Mouse (Mus musculus) erythroblast, embryonic 14.5 days (primary cell): ENCODE data around the gene Reep6.

Source experiments
- GATA1 ChIP-seq: IDR thresholded peaks from 2 replicates; pipeline ENCODE4 v1.6.1; 2012; ENCODE audit warnings: low read length, inconsistent platforms, mixed read lengths
- TAL1 ChIP-seq: IDR thresholded peaks from 3 replicates; pipeline ENCODE4 v1.6.1; 2012; ENCODE audit warnings: low read length, inconsistent platforms, mixed read lengths

- TF ChIP-seq GATA1 (no peak), TAL1 (no peak)
These were observed 15.2 kb upstream of the Reep6 start for GRCm38 (mm10) chr10:80314494-80315001.
